Mouse (Mus musculus) left cerebral cortex, adult 18-20 months (tissue): ENCODE results near the gene Spn. TPM values are rescaled to one million over a fixed set of nuclear protein-coding genes. Genes with fewer than 3 reads are reported as not detected.
"Not testable (repeated sequence)": the region's sequence is repeated elsewhere in the genome, so short reads cannot be mapped to it uniquely, and the experiment has no call there.

Source experiments
- DNase-seq, 2 experiments: peaks; one replicate each; pipeline ENCODE4 v3.0.0; 2021 to 2022; ENCODE audit warnings: low spot score in 2 of 2, mixed read lengths in 1 of 2
- total RNA-seq, 2 experiments: library from RNA; stranded (reverse); gene quantifications; 2 replicates each; pipeline ENCODE4 v1.2.3; 2021

Gene Spn
- total RNA-seq, 2 experiments from 2014 or later: 0.09 to 0.16 TPM

DNA sequence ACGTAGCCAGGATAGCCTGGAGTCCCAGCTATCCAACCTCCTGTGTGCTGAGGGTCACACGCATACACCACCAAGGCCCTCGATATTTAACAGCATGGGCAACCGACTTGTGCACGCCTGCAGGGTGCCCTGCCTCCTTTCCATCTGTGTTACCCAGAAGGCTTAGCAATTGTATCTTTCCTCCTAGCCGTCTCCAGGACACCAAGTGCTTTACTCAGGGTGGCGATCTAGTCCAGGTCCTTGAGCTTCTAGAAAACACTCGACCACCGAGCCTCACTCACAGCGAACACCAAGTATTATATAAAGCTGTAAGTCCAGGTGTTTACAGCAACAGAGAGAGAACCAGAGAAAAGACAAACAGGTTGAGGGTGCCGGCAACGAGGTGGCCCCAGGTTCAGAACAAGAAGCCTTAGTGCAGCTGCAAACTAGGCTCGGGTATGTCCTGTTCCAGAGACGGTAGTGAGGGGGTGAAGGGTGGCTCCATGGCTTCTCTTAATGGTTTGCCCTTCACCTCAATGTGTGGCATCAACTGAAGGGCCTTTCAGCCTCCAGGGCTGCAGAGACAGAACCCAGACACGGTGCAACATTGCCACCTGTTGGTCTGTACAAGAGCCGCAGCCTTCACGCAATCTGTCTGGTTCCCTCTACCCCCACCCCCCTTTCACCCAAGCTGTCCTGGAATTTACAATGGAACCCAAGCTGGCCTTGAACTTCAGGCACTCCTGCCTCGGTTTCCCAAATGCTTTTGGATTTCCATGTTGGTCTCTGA lies 27.2 kb downstream of the Spn start:
- peak; percentile 80 to 84 for DNase-seq

- no peak for DNase-seq
Measured at GRCm38 (mm10) chr7:127105551-127105950, 32.1 kb downstream of the Spn start.

DNA sequence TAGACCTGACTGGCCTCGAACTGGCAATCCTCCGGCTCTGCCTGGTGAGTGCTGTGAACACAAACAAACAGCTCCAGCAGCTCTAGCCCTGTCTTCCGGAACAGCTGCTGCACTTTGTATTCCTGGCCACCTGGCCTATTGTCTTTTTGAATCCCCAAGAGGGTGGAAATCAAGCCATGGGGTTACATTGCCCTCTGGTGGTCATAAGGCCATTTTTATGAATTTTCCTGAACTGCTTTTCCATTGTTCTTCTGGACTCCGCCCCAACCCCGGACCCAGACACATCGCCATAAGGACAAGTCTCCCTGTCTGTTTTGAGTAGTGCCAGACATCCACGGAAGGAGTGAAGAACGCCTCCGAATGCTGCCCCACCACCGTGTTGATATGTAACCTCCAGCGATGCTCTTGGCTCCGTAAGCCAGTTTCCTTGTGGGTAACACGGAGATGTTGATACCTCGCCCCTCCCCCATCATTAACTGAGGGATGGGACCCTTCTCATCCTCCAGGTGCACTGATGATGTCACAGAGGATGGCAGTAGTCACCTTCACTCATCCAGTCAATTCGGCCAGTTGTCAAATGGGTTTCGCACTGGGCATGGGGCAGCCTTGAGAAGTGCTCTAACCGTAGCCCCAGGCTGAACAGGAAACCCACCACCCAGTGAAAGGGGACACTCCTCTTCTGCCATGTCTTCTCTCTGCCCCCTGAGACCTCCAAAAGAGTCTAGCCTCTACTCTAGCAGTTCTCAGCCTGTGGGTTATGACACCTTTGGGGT lies 32.9 kb downstream of the Spn start:
- DNase-seq: peak; percentile 76 to 80

DNA sequence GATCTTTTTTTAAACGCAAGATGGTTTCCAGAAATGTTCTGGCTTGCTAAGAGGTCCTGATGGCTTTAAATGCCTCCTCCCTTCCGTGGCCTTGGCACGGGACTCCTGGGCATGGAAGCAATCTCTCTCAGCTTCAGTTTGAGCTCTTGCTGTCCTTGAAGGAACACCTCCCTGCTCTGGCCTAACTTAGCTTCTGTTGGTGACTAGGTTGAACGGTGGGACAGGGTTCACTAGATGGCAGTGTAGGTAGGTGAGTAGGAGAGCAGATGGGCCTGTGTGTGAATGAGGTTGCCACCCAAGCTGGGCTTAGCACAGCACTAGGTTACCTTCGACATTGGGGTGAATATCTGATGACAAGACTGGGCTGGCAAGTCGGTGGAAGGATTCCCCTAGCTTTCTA lies 33.7 kb downstream of the Spn start:
- no peak for DNase-seq

GRCm38 (mm10) chr7:127102148-127102547 lies 35.5 kb downstream of the Spn start:
- no peak for DNase-seq

DNA sequence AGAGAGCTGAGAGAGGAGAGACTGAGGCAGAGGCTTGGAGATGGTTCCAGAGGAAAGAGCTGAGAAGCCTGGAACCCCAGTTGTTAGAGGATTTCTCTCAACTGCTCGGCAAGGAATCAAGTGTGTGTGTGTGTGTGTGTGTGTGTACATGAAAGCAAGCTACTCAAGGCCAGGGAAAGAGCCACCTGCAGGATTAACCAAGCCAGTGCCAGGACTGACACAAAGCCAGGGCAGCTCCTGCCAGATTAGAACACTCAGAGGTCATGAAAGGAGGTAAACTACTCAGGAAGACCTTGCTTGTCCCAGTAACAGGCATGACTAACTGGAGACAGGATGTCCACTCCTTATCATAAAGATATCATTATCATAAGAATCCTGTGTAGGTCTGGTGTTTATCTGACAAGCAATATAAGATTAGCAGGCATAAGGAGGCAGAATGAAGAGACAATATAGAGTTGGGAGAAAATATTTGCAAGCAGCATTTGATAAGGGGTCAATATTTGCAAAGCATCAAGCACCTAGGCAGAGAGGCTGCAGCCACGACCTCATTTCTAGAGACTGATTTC lies 36.1 kb downstream of the Spn start:
- no peak for DNase-seq

DNA sequence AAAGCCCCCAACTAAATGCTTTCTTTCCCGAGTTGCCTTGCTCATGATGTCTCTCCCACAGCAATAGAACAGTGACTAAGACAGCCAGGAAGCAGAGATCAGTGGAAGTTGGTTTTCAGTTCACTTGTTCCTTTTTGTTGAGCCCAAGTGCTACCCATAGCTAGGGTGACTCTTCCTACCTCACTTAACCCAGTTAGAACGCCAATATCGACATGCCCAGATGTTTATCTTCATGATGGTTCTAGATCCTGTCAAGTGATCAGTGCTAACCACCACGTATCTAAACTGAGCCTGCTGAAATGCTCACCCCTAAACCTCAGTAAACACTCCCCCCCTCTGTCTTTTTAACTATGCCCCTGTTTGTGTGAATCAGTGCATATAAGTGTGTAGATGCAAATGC lies 38.1 kb downstream of the Spn start:
- no peak for DNase-seq

DNA sequence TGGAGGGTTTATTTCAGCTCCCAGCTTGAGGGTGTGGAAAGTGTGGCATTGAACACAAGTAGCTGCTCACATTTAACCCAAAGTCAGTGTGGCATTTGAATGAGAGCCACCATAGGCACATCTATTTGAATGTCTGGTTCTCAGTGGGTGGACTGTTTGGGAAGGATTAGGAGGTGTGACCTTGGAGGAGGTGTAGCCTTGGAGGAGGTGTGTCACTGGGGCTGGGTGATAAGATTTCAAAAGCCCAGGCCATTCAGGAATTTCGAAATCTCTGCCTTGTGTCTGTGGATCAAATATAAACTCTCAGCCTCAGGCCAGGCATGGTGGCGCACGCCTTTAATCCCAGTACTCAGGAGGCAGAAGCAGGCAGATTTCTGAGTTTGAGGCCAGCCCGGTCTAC lies 38.7 kb downstream of the Spn start:
- no peak for DNase-seq

GRCm38 (mm10) chr7:127098521-127098920 lies 39.1 kb downstream of the Spn start:
- DNase-seq: no peak

- no peak for DNase-seq
Measured at GRCm38 (mm10) chr7:127096456-127096855, 41.2 kb downstream of the Spn start.

DNA sequence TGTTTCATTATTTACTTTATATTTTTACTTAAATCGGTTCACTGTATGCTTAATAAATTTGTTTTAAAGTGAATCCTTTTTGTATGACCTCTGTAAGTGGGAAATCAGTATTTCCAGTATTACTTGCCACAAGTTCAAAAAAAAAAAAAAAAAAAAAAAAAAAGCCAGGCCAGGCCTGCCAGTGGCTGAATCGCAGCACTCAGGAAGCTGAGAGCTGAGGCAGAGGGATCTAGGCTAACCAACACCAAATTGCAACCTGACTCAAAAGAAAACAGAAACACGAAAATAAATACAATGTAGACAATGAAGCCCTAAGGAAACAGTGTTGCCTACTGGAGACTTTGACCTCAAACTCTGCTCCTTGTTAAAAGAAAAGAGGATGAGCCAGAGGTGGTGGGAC lies 43.7 kb downstream of the Spn start:
- DNase-seq: no peak

- DNase-seq: no peak
Measured at GRCm38 (mm10) chr7:127091114-127091896, 46.3 kb downstream of the Spn start, which contains the start of gene AI467606. AI467606 (plus strand) TSS chr7:127091359.

- no peak for DNase-seq
Measured at GRCm38 (mm10) chr7:127090154-127091113, 47.2 kb downstream of the Spn start.

DNA sequence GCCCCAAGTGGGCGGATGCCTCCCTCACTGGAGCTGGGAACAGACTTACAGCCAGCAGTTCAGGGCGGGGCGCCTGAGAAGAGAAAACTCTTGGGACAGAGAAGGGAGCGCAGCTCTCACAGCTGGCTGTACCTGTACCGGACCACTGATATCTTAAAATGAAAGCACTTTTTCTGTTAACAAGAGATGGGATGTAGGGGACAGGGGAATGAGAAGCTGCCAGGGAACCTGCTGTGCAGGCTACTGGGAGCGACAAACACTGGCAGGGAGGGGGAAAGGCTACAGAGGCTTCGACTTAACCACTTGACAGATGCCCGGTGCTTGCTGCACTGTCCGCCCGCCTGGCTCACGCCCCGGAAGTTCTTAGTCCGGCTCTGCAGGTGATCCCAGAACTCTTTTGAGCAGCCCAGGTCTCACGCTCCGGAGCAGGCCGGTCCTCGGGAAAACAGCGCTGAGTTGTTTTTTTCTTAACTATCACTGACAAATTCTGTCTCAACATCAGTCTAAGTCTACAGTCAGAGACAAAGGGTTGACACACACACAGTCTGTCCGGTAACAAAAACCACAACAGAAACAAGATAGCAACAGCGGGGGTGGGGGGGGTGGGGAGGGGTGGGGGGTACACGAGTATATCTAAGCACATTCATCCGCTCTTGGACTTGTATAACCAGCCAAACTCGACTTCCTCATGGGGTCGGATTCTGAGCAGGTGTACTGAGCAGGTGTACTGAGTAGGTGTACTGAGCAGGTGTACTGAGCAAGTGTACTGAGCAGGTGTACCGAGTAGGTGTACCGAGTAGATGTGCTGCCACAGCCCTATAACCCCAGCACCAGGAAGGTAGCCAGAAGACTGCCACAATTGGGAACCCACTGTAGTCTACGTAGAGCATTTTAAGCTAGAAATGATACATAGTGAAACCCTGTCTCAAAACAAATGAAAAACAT lies 48.5 kb downstream of the Spn start:
- DNase-seq: no peak

GRCm38 (mm10) chr7:127088083-127088482 lies 49.5 kb downstream of the Spn start:
- no peak for DNase-seq

DNA sequence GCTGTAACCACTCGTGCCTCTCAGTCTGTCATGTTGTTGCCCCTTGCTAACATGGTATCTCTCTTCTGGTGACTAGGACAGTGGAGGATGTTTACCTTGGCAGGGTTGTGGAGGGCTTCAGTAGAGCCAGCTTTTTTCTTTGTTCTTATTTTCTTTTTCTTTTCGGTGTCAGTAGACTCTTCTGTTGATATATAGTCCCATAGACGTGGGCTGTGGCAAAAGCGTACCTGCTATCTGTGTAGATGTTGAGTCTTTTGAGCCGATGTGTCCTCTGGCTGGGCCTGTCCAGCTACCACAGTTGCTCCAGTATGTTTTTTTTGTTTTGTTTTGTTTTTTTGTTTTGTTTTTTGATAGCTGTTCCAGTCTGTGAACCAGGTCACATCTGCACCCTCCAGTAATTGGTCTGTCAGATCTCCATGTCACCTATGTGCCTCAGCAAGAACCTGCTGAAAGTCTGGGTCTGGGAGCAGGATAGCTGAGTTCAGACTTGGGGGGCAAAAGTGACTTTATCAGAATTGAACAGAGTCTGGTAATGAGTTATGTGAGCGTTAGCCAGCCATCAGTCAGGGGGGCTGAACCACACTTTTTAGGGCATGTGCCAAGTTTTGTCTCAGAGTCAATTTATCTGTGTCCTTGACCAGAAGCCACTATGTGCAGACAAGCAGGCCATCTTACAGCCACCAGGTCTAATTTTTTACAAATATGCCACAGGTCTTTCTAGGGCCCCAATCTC lies 50.2 kb downstream of the Spn start, which contains the start of gene Zg16:
TSS of gene Zg16 (minus strand) at position 51 of the 733 bp plus-strand sequence.
- DNase-seq: not testable (repeated sequence)

DNA sequence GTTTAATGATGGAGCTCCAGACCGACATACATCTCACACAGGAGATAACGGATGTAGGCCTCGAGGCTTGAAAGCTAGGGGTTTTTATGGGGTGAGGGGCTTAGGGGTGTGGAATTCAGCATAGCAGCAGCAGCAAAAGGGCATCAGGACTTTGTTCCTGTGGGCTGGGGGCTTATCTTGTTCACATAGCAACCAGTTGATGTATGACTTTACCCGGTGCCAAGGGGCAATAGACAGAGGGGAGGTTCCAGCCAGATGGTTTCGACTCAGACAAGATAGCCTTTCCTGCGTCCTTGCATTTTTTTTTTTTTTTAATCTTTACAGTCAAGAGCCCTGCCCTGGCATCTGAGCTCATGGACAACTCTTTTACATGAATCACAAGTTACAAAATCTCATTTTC lies 51.9 kb downstream of the Spn start:
- DNase-seq: not testable (repeated sequence)

- no peak for DNase-seq
Measured at GRCm38 (mm10) chr7:127084794-127085193, 52.8 kb downstream of the Spn start.
